Mouse (Mus musculus): ENCODE results near the gene Exosc9. TPM values are rescaled to one million over a fixed set of nuclear protein-coding genes. Genes with fewer than 3 reads are reported as not detected.

Gene Exosc9
- 10 to 100 TPM; 46.9 to 59.8 TPM for polyA plus RNA-seq (2017; shearing (Covaris generic))

GRCm38 (mm10) chr3:36552406-36553047 lies at the start of gene Exosc9:
TSS of gene Exosc9 (plus strand) at chr3:36552606.

GRCm38 (mm10) chr3:36521073-36522060 lies 31.0 kb upstream of the Exosc9 start, which contains the start of gene Gm11549:
TSS of gene Gm11549 (minus strand) at chr3:36521813.

DNA sequence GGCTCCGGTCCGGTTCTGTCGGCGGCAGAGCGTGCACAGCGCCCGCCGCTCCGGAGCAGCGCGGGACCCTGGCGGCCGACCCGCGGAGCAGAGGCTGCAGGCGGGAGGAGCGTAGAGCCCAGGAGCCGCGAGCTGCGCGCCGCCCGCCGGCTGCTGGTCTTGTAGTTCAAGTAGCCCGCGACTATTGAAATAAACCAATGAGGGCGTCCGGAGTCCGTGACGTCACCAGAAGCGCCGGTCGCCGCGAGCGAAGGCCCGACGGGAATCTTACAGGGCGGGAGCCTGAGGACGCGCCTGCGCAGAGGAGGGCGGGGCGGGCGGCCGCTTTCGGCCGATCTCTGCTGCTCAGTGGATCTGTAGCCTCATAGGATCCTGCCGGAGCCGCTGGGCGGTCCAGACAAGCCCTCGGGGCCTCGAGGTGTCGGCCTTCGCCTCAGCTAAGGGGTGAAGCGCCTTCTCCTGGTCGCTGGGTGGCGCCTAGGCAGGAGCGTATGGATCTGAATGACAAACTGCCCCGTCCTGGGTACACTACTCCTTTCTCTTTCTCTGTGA lies 19.5 kb downstream of the Exosc9 start, which contains the start of gene Ccna2:
Ccna2 (minus strand) TSS at position 324 of the 552 bp plus-strand sequence.

DNA sequence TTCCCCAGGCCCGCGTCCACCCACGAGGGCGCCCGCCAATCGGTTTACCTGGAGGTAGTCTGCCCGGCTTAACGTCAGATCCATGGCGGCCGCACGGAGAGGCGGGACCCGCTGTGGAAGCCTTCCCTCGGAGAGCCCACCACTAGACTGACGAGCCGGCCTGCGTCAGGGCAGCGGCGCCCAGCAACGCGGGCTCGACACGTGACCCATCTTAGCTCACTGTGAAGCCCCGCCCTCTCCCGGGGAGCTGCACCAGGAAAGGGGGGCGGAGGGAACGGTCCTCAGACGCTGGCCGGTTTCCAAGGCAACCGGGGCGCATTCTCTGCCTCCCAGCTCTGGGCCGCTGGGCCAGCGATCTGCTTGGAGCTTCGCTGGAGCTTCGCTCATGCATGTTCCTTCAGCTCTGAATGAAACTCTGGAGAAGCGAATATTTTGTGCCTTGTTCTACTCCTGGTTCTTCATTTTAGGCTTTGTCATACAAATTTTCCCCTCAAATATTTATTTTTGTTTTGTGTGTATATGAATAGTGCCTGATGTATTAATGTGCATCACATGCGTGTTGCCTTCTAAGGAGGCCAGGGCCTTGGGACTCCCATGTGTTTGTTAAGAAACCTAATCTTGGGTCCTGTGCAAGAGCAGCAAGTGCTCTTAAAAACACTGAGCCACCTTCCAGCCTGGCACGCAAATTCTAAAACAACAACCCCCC lies 60.9 kb downstream of the Exosc9 start, which contains the start of gene Bbs7:
Bbs7 (minus strand) TSS at position 276 of the 706 bp plus-strand sequence.

Other genes with a start within 250 kb of the Exosc9 start
- gene Anxa5, start 76.7 kb upstream of the Exosc9 start, polyA plus RNA-seq (2017; shearing (Covaris generic)) = 100 to 1,000 TPM; 167 to 221 TPM
- 1 to 10 TPM; 2.4 to 4.5 TPM for gene 1810062G17Rik, start 76.7 kb upstream of the Exosc9 start, polyA plus RNA-seq (2017; shearing (Covaris generic))
- gene Gm11549, start 30.8 kb upstream of the Exosc9 start, polyA plus RNA-seq (2017; shearing (Covaris generic)) = not detected
- gene Ccna2, start 19.5 kb downstream of the Exosc9 start, polyA plus RNA-seq (2017; shearing (Covaris generic)) = 1 to 10 TPM; 2.6 to 8.9 TPM
- under 1 TPM; 0.26 to 0.28 TPM for gene Bbs7, start 60.9 kb downstream of the Exosc9 start, polyA plus RNA-seq (2017; shearing (Covaris generic))
- 1 to 10 TPM in 1 of 2 experiments, under 1 TPM in 1; 0.49 to 5.4 TPM for gene Trpc3, start 137.6 kb downstream of the Exosc9 start, polyA plus RNA-seq (2017; shearing (Covaris generic))

All from inflammation-experienced regulatory T-cells (primary cell).